Mouse (Mus musculus) urinary bladder, postnatal 0 days (tissue): ENCODE measurements around the gene Atp4b. TPM values are rescaled to one million over a fixed set of nuclear protein-coding genes. Genes with fewer than 3 reads are reported as not detected.

Source experiments
- polyA plus RNA-seq: library from polyadenylated mRNA; unstranded; fragments of >200 nt; fragmentation: Nextera tagmentation; extraction: Ambion mirVana; gene quantifications from 2 replicates; pipeline ENCODE4 v1.2.1, GENCODE M21; 2015

Gene Atp4b
- 0.25 TPM in 1 of 2 replicates, not detected in the other for polyA plus RNA-seq

GRCm38 (mm10) chr8:13396725-13397124 is at the start of gene Atp4b:
Atp4b (minus strand) TSS chr8:13396825.

GRCm38 (mm10) chr8:13434889-13435288 is 38.3 kb upstream of the Atp4b start, which contains the start of gene Tmem255b:
Tmem255b (plus strand) TSS chr8:13435189.

GRCm38 (mm10) chr8:13404666-13405131 is 8.1 kb upstream of the Atp4b start, which contains the start of gene Grk1:
Grk1 (plus strand) TSS chr8:13405081.

GRCm38 (mm10) chr8:13338255-13338860 is 58.3 kb downstream of the Atp4b start, which contains the start of gene Tfdp1:
Tfdp1 (plus strand) TSS chr8:13338751.

Other genes starting within 250 kb of the Atp4b start
- gene Lamp1, start 237.7 kb downstream of the Atp4b start, polyA plus RNA-seq = 316 and 318 TPM in 2 replicates
- 17.4 and 21.7 TPM in 2 replicates for gene Grtp1, start 196.2 kb downstream of the Atp4b start, polyA plus RNA-seq
- gene Adprhl1, start 142.7 kb downstream of the Atp4b start, polyA plus RNA-seq = 0.34 and 0.55 TPM in 2 replicates
- 11.3 and 12.8 TPM in 2 replicates for gene Dcun1d2, start 108.7 kb downstream of the Atp4b start, polyA plus RNA-seq
- gene Tmco3, start 108.6 kb downstream of the Atp4b start, polyA plus RNA-seq = 19.5 and 21.6 TPM in 2 replicates
- 79.0 and 102 TPM in 2 replicates for gene Tfdp1, start 58.1 kb downstream of the Atp4b start, polyA plus RNA-seq
- gene Grk1, start 8.3 kb upstream of the Atp4b start, polyA plus RNA-seq = not detected in 2 replicates
- 0.97 and 1.2 TPM in 2 replicates for gene Tmem255b, start 38.4 kb upstream of the Atp4b start, polyA plus RNA-seq
- gene Gas6, start 97.7 kb upstream of the Atp4b start, polyA plus RNA-seq = 89.9 and 102 TPM in 2 replicates
- gene 1700029H14Rik, start 165.6 kb upstream of the Atp4b start, polyA plus RNA-seq = not detected in 2 replicates